Mouse (Mus musculus) neural tube, embryonic 12.5 days (tissue): Measurements from ENCODE around the gene Kcnk16. TPM values are rescaled to one million over a fixed set of nuclear protein-coding genes. Genes with fewer than 3 reads are reported as not detected.
"Not testable (repeated sequence)": the region's sequence is repeated elsewhere in the genome, so short reads cannot be mapped to it uniquely, and the experiment has no call there.

ENCODE experiments used
- ATAC-seq: fragments of 200-750 bp; cut with Nextera tagmentation; 2 replicates; pipeline ENCODE4 v1.8.0; 2017; ENCODE audit warnings: low read depth, mild to moderate bottlenecking, moderate TSS enrichment, moderate library complexity; ENCODE audit not compliant: low FRiP score
- H3K27ac ChIP-seq: fragments of 300-500 bp; sonication (generic); 2 replicates; pipeline ENCODE4 v1.5.1; 2016
- H3K27me3 ChIP-seq: fragments of 300-500 bp; sonication (generic); replicated peaks from 2 replicates; pipeline ENCODE4 v1.6.1; 2016; ENCODE audit warnings: mild to moderate bottlenecking
- H3K36me3 ChIP-seq: fragments of 300-500 bp; sonication (generic); 2 replicates; pipeline ENCODE4 v1.6.1; 2016; ENCODE audit warnings: mild to moderate bottlenecking
- H3K4me1 ChIP-seq: fragments of 300-500 bp; sonication (generic); 2 replicates; pipeline ENCODE4 v1.6.1; 2016
- H3K4me2 ChIP-seq: fragments of 300-500 bp; sonication (generic); replicated peaks from 2 replicates; pipeline ENCODE4 v1.6.1; 2016; ENCODE audit warnings: mild to moderate bottlenecking
- H3K4me3 ChIP-seq: fragments of 300-500 bp; sonication (generic); 2 replicates; pipeline ENCODE4 v1.5.1; 2016
- H3K9ac ChIP-seq: fragments of 300-500 bp; sonication (generic); 2 replicates; pipeline ENCODE4 v1.6.1; 2016; ENCODE audit warnings: mild to moderate bottlenecking
- H3K9me3 ChIP-seq: fragments of 300-500 bp; sonication (generic); 2 replicates; pipeline ENCODE4 v1.6.1; 2016; ENCODE audit warnings: mild to moderate bottlenecking
- WGBS: fragments of 180-500 bp; shearing (Covaris S2); methylation state at CpG from one replicate; pipeline ENCODE4 v1.1.7; 2016; 5-methylcytosine and 5-hydroxymethylcytosine counted together
- polyA plus RNA-seq: library from polyadenylated mRNA; unstranded; fragments of >200 nt; fragmentation: Nextera tagmentation; extraction: Ambion mirVana; gene quantifications from 2 replicates; pipeline ENCODE4 v1.2.1, GENCODE M21; 2016

The Kcnk16 gene
- polyA plus RNA-seq, result not detected in 2 replicates

GRCm38 (mm10) chr14:20269082-20269809 lies at the start of gene Kcnk16:
Kcnk16 (minus strand) TSS chr14:20269199.
- H3K4me1 ChIP-seq, result no peaks in the 10 kb centered on the region
- ATAC-seq, result no peak
- no peak within 1 kb of the TSS for H3K4me2 ChIP-seq
- no peaks in the 10 kb centered on the region for H3K27me3 ChIP-seq
- no peaks in the 10 kb centered on the region for H3K36me3 ChIP-seq
- H3K9ac ChIP-seq, result no peak within 1 kb of the TSS
- H3K9me3 ChIP-seq, result no peaks in the 10 kb centered on the region
- H3K4me3 ChIP-seq, result no peak within 1 kb of the TSS
- WGBS, result 81% methylated on average over 6 of the region's 6 CpGs
- no peak within 1 kb of the TSS for H3K27ac ChIP-seq

GRCm38 (mm10) chr14:20315137-20315536 lies 46.1 kb upstream of the Kcnk16 start:
- no peaks in the 10 kb centered on the region for H3K9me3 ChIP-seq
- H3K27me3 ChIP-seq, result no peaks in the 10 kb centered on the region
- no peaks in the 10 kb centered on the region for H3K4me1 ChIP-seq
- no peak for ATAC-seq
- no peak overlapping the region for H3K4me3 ChIP-seq
- H3K4me2 ChIP-seq, result no peak overlapping the region
- no peak overlapping the region for H3K27ac ChIP-seq
- WGBS, result 77% methylated on average over 1 of the region's 1 CpGs
- peaks cover 22% of the 10 kb centered on the region for H3K36me3 ChIP-seq
- no peak overlapping the region for H3K9ac ChIP-seq

GRCm38 (mm10) chr14:20305085-20305484 lies 36.1 kb upstream of the Kcnk16 start:
- not testable (repeated sequence) for H3K4me3 ChIP-seq, H3K4me2 ChIP-seq, ATAC-seq, H3K9ac ChIP-seq, H3K27me3 ChIP-seq, H3K4me1 ChIP-seq, H3K9me3 ChIP-seq, H3K27ac ChIP-seq
- 70% methylated on average over 2 of the region's 2 CpGs for WGBS
- H3K36me3 ChIP-seq, result peaks cover 27% of the 10 kb centered on the region

GRCm38 (mm10) chr14:20298131-20298530 lies 29.1 kb upstream of the Kcnk16 start:
- WGBS, result 89% methylated on average over 3 of the region's 3 CpGs
- no peaks in the 10 kb centered on the region for H3K27me3 ChIP-seq
- no peak overlapping the region for H3K9ac ChIP-seq
- ATAC-seq, result no peak
- no peak overlapping the region for H3K27ac ChIP-seq
- H3K36me3 ChIP-seq, result no peaks in the 10 kb centered on the region
- H3K4me3 ChIP-seq, result no peak overlapping the region
- no peak overlapping the region for H3K4me2 ChIP-seq
- H3K9me3 ChIP-seq, result no peaks in the 10 kb centered on the region
- H3K4me1 ChIP-seq, result peaks cover 4% of the 10 kb centered on the region; the same call in 1 of the 2 replicates

GRCm38 (mm10) chr14:20297616-20298015 lies 28.6 kb upstream of the Kcnk16 start:
- ATAC-seq, result no peak
- H3K4me1 ChIP-seq, result peaks cover 4% of the 10 kb centered on the region; the same call in 1 of the 2 replicates
- H3K9ac ChIP-seq, result no peak overlapping the region
- no peaks in the 10 kb centered on the region for H3K9me3 ChIP-seq
- WGBS, result 87% methylated on average over 3 of the region's 3 CpGs
- no peaks in the 10 kb centered on the region for H3K27me3 ChIP-seq
- no peak overlapping the region for H3K4me3 ChIP-seq
- H3K36me3 ChIP-seq, result no peaks in the 10 kb centered on the region
- H3K4me2 ChIP-seq, result no peak overlapping the region
- no peak overlapping the region for H3K27ac ChIP-seq

GRCm38 (mm10) chr14:20294947-20295346 lies 25.9 kb upstream of the Kcnk16 start:
- Histone ChIP-seq H3K27me3 (no peaks in the 10 kb centered on the region), H3K9me3 (no peaks in the 10 kb centered on the region), H3K9ac (no peak overlapping the region), H3K36me3 (no peaks in the 10 kb centered on the region), H3K4me1 (peaks cover 4% of the 10 kb centered on the region; the same call in 1 of the 2 replicates), H3K27ac (no peak overlapping the region), H3K4me2 (peak overlapping the region; percentile 63), H3K4me3 (peak overlapping the region; percentile 46)
- WGBS, result 54% methylated on average over 8 of the region's 8 CpGs
- no peak for ATAC-seq

- Histone ChIP-seq H3K4me3 (peak within 1 kb of the TSS; percentile 46), H3K9ac (no peak within 1 kb of the TSS), H3K4me1 (peaks cover 4% of the 10 kb centered on the region; the same call in 1 of the 2 replicates), H3K27ac (no peak within 1 kb of the TSS), H3K9me3 (no peaks in the 10 kb centered on the region), H3K27me3 (no peaks in the 10 kb centered on the region), H3K36me3 (no peaks in the 10 kb centered on the region), H3K4me2 (peak within 1 kb of the TSS; percentile 63)
- 24% methylated on average over 14 of the region's 14 CpGs for WGBS
- ATAC-seq, result peak; percentile 95
Observed at GRCm38 (mm10) chr14:20294117-20294892, 25.3 kb upstream of the Kcnk16 start, which contains the start of gene Nudt13. Nudt13 (plus strand) TSS chr14:20294697.

- no peaks in the 10 kb centered on the region for H3K9me3 ChIP-seq
- no peak overlapping the region for H3K4me3 ChIP-seq
- H3K36me3 ChIP-seq, result no peaks in the 10 kb centered on the region
- WGBS, result 45% methylated on average over 4 of the region's 4 CpGs
- no peak overlapping the region for H3K4me2 ChIP-seq
- no peak overlapping the region for H3K27ac ChIP-seq
- H3K27me3 ChIP-seq, result no peaks in the 10 kb centered on the region
- H3K9ac ChIP-seq, result no peak overlapping the region
- ATAC-seq, result no peak
- H3K4me1 ChIP-seq, result peaks cover 4% of the 10 kb centered on the region; the same call in 1 of the 2 replicates
Observed at GRCm38 (mm10) chr14:20291391-20291790, 22.4 kb upstream of the Kcnk16 start.

- Histone ChIP-seq H3K9ac (no peak overlapping the region), H3K4me2 (no peak overlapping the region), H3K9me3 (no peaks in the 10 kb centered on the region), H3K27me3 (no peaks in the 10 kb centered on the region), H3K4me1 (no peaks in the 10 kb centered on the region), H3K36me3 (no peaks in the 10 kb centered on the region), H3K27ac (no peak overlapping the region), H3K4me3 (no peak overlapping the region)
- ATAC-seq, result no peak
- WGBS, result 89% methylated on average over 6 of the region's 6 CpGs
Observed at GRCm38 (mm10) chr14:20268421-20268820, 578 bp downstream of the Kcnk16 start.

- no peak overlapping the region for H3K4me2 ChIP-seq
- no peaks in the 10 kb centered on the region; the same call in 1 of the 2 replicates for H3K27me3 ChIP-seq
- H3K9ac ChIP-seq, result no peak overlapping the region
- H3K36me3 ChIP-seq, result no peaks in the 10 kb centered on the region
- no peaks in the 10 kb centered on the region for H3K9me3 ChIP-seq
- H3K4me1 ChIP-seq, result no peaks in the 10 kb centered on the region
- WGBS, result 74% methylated on average over 4 of the region's 4 CpGs
- no peak for ATAC-seq
- no peak overlapping the region for H3K4me3 ChIP-seq
- no peak overlapping the region for H3K27ac ChIP-seq
Observed at GRCm38 (mm10) chr14:20262346-20262745, 6.7 kb downstream of the Kcnk16 start.

- H3K36me3 ChIP-seq, result no peaks in the 10 kb centered on the region
- no peak overlapping the region for H3K27ac ChIP-seq
- WGBS, result 57% methylated on average over 8 of the region's 8 CpGs
- H3K9me3 ChIP-seq, result no peaks in the 10 kb centered on the region
- ATAC-seq, result peak; percentile 81
- no peaks in the 10 kb centered on the region for H3K4me1 ChIP-seq
- no peaks in the 10 kb centered on the region; the same call in 1 of the 2 replicates for H3K27me3 ChIP-seq
- no peak overlapping the region for H3K4me2 ChIP-seq
- no peak overlapping the region for H3K9ac ChIP-seq
- H3K4me3 ChIP-seq, result no peak overlapping the region
Observed at GRCm38 (mm10) chr14:20258185-20259113, 10.6 kb downstream of the Kcnk16 start.
